Mouse (Mus musculus) testis, adult 2 months (tissue): ENCODE results near the gene Manba.

Experiments used
- CTCF ChIP-seq: fragments of 200-500 bp; IDR thresholded peaks from 2 replicates; pipeline ENCODE4 v1.5.1; 2012; ENCODE audit warnings: low read depth, mild to moderate bottlenecking, inconsistent platforms, low read length, moderate library complexity; ENCODE audit not compliant: control insufficient read depth, insufficient read depth, insufficient replicate concordance
- POLR2A ChIP-seq: fragments of 200-500 bp; IDR thresholded peaks from 2 replicates; pipeline ENCODE4 v1.6.1; 2012; ENCODE audit warnings: low read depth, mild to moderate bottlenecking, inconsistent platforms, low read length, moderate library complexity; ENCODE audit not compliant: control insufficient read depth

- TF ChIP-seq CTCF: no peak
- TF ChIP-seq POLR2A: no peak
Measured at GRCm38 (mm10) chr3:135556851-135557662, 71.6 kb downstream of the Manba start.
